Mouse (Mus musculus) bone marrow macrophage, adult 2 months (primary cell): ENCODE results near the gene Cbfb.

Experiments
- CTCF ChIP-seq: IDR thresholded peaks from 2 replicates; pipeline ENCODE4 v1.5.1; 2012; ENCODE audit warnings: low read depth, mild to moderate bottlenecking, low read length, moderate library complexity
- POLR2A ChIP-seq: IDR thresholded peaks from 2 replicates; pipeline ENCODE4 v1.6.1; 2012; ENCODE audit warnings: mild to moderate bottlenecking, low read depth, low read length, borderline replicate concordance

DNA sequence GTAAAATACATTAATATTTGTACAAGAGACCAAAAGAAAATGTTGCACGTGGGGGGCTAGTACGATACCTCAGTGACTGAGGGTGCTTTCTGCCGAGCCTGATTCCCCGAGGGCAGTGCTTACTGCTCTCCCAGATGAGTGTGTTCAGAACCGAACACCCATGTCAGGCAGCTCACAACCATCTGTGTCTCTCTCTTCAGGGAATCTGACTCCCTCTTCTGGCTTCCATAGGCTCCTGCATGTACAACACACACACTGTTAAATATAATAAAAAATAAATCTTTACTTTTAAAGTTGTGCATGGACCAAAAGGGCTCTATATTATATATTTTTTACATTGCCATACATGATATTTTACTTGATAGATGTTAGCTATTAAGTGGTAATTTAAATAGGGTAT, 43.6 kb downstream of the Cbfb start:
- no peak for TF ChIP-seq POLR2A
- no peak for TF ChIP-seq CTCF
